Mouse (Mus musculus) testis, adult 2 months (tissue): ENCODE measurements around the gene Camkk2. TPM values are rescaled to one million over a fixed set of nuclear protein-coding genes. Genes with fewer than 3 reads are reported as not detected.

ENCODE experiments used
- H3K27ac ChIP-seq: fragments of 200-500 bp; 2 replicates; pipeline ENCODE4 v1.5.1; 2012; ENCODE audit warnings: low read depth, low read length; ENCODE audit not compliant: control insufficient read depth, insufficient read depth
- H3K27me3 ChIP-seq: fragments of 200-500 bp; 2 replicates; pipeline ENCODE4 v1.6.1; 2012; ENCODE audit warnings: mild to moderate bottlenecking, low read length, moderate library complexity; ENCODE audit not compliant: control insufficient read depth, insufficient read depth
- H3K36me3 ChIP-seq: fragments of 200-500 bp; 2 replicates; pipeline ENCODE4 v1.6.1; 2012; ENCODE audit warnings: mild to moderate bottlenecking, low read length; ENCODE audit not compliant: control insufficient read depth, insufficient read depth
- H3K4me1 ChIP-seq: fragments of 200-500 bp; 2 replicates; pipeline ENCODE4 v1.6.1; 2012; ENCODE audit warnings: low read length; ENCODE audit not compliant: control insufficient read depth, insufficient read depth
- H3K4me3 ChIP-seq: fragments of 200-500 bp; 2 replicates; pipeline ENCODE4 v1.5.1; 2012; ENCODE audit warnings: low read depth, mild to moderate bottlenecking, low read length, moderate library complexity, mixed read lengths; ENCODE audit not compliant: control insufficient read depth
- CTCF ChIP-seq: fragments of 200-500 bp; IDR thresholded peaks from 2 replicates; pipeline ENCODE4 v1.5.1; 2012; ENCODE audit warnings: low read depth, mild to moderate bottlenecking, inconsistent platforms, low read length, moderate library complexity; ENCODE audit not compliant: control insufficient read depth, insufficient read depth, insufficient replicate concordance
- POLR2A ChIP-seq: fragments of 200-500 bp; IDR thresholded peaks from 2 replicates; pipeline ENCODE4 v1.6.1; 2012; ENCODE audit warnings: low read depth, mild to moderate bottlenecking, inconsistent platforms, low read length, moderate library complexity; ENCODE audit not compliant: control insufficient read depth
- polyA plus RNA-seq: library from polyadenylated mRNA; depleted of rRNA; stranded (reverse); fragments of >200 nt; gene quantifications from 2 replicates; pipeline ENCODE4 v1.2.3, GENCODE M21; 2012; rRNA removed

Gene Camkk2
- polyA plus RNA-seq, 1 experiment, result 22.3 TPM

DNA sequence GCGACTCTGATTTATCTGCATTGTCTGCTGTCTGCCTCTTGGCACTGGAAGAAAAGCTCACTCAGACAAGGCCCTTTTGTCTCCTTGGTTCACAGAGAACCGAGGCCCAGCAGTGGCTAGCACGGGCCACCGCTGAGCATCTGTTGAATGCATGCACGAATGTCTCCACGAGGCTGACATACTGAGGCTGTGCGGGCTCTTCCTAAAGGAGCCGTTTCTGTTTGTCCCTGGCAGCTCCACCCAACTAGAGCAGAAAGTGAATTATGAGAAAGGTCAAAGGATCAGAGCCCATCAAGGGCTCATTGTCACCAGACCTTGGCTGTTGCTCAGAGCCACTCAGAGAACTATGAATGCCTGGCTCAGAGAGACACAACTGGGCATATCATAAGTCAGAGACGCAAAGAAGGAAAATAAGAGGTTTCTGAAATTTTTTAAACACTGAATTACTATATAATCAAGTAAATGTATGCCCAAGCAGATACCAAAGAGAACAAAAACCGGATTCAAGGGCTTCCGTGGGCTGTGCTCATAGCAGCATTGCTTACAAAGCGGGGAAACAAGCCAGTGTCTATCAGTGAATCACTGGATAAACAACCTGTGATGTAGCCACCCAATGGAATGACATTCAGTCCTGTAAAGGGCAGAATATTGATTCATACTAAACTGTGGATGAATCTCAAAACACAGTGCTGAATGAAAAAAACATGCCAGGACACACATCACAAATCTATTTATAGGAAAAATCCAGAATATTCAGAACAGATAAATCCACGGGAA, 85.6 kb downstream of the Camkk2 start:
- Histone ChIP-seq H3K4me3 (no peak overlapping the region), H3K36me3 (no peaks in the 10 kb centered on the region), H3K27me3 (no peaks in the 10 kb centered on the region), H3K27ac (peak overlapping the region; percentile 2; the same call in 1 of the 2 replicates), H3K4me1 (peaks cover 4% of the 10 kb centered on the region)
- TF ChIP-seq POLR2A, result no peak; the same call in 1 of the 2 replicates
- TF ChIP-seq CTCF, result no peak

DNA sequence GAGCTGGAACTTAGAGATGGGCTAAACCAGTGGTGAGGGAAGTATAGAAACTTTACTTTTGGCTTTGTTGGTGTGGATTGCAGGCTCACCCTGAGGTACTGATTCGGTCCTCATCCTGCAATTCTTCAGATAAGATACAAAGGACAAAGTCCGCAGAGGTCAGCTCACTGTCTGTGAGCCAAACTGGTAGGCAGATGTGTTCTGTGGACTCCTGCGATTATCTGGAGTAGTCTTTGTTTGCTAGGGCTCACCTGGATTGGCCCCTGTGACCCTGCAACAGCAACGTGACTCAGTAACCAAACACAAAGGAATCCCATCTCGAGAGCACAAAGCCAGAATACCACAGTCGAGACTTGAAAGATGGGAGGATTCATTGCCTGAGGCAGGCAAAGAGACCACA, 88.7 kb downstream of the Camkk2 start:
- Histone ChIP-seq H3K36me3 (no peaks in the 10 kb centered on the region), H3K4me3 (no peak overlapping the region), H3K4me1 (no peaks in the 10 kb centered on the region), H3K27ac (no peak overlapping the region), H3K27me3 (no peaks in the 10 kb centered on the region)
- TF ChIP-seq POLR2A (no peak), CTCF (no peak)

- TF ChIP-seq CTCF, result no peak
- no peak for TF ChIP-seq POLR2A
These were observed 90.1 kb downstream of the Camkk2 start for GRCm38 (mm10) chr5:122689153-122689552.

GRCm38 (mm10) chr5:122687391-122687790, 91.8 kb downstream of the Camkk2 start:
- H3K27me3 ChIP-seq, result no peaks in the 10 kb centered on the region
- H3K27ac ChIP-seq, result no peak overlapping the region
- H3K4me3 ChIP-seq, result no peak overlapping the region
- H3K4me1 ChIP-seq, result no peaks in the 10 kb centered on the region
- TF ChIP-seq CTCF (no peak), POLR2A (no peak)
- H3K36me3 ChIP-seq, result no peaks in the 10 kb centered on the region

More at GRCm38 (mm10) chr5:122689153-122689552, 90.1 kb downstream of the Camkk2 start:
- H3K27ac ChIP-seq, result no peak overlapping the region
- H3K4me3 ChIP-seq, result no peak overlapping the region
- H3K27me3 ChIP-seq, result no peaks in the 10 kb centered on the region
- no peaks in the 10 kb centered on the region for H3K36me3 ChIP-seq
- H3K4me1 ChIP-seq, result no peaks in the 10 kb centered on the region

- H3K4me3 ChIP-seq, result no peak overlapping the region
- H3K36me3 ChIP-seq, result no peaks in the 10 kb centered on the region
- H3K27me3 ChIP-seq, result no peaks in the 10 kb centered on the region
- no peaks in the 10 kb centered on the region; the same call in 1 of the 2 replicates for H3K4me1 ChIP-seq
- TF ChIP-seq CTCF, result no peak
- H3K27ac ChIP-seq, result no peak overlapping the region
These were observed 95.3 kb downstream of the Camkk2 start for GRCm38 (mm10) chr5:122683926-122684325.

DNA sequence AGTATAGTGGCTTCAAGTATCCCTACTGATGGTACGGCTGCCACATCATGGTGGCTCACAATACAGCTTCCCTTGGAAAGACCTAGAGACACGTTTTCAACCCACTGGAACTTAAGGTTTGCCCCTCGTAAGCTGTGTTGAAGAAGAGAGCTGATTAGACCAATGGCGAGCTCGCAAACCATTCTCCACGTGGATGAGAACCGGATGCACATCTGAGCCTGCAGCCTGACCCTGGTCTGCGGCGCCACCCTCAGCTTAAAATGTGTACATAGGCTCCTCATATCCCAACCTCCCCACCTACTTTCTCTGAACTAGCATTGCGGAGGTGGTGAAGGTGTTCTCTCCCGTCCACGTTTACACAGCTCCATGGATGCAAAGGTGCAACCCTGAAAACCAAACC, 97.9 kb downstream of the Camkk2 start:
- Histone ChIP-seq H3K27ac (no peak overlapping the region), H3K36me3 (no peaks in the 10 kb centered on the region), H3K4me3 (no peak overlapping the region; the same call in 1 of the 2 replicates), H3K27me3 (no peaks in the 10 kb centered on the region), H3K4me1 (no peaks in the 10 kb centered on the region; the same call in 1 of the 2 replicates)
- 0 out of 2 replicates have a peak, but pooled peaks have one; percentile 7 for TF ChIP-seq CTCF
- TF ChIP-seq POLR2A, result no peak

Other genes starting within 250 kb of the Camkk2 start
- 21.6 and 30.8 TPM in 2 replicates for gene Ift81, start 164.9 kb downstream of the Camkk2 start, polyA plus RNA-seq
- 5.0 and 6.7 TPM in 2 replicates for gene P2rx7, start 135.5 kb downstream of the Camkk2 start, polyA plus RNA-seq
- 7.8 and 9.0 TPM in 2 replicates for gene P2rx4, start 71.9 kb downstream of the Camkk2 start, polyA plus RNA-seq
- gene Anapc5, start 41.9 kb upstream of the Camkk2 start, polyA plus RNA-seq, result 109 and 115 TPM in 2 replicates
- gene Rnf34, start 70.6 kb upstream of the Camkk2 start, polyA plus RNA-seq, result 23.2 and 27.3 TPM in 2 replicates
- gene Kdm2b, start 210.4 kb upstream of the Camkk2 start, polyA plus RNA-seq, result 48.7 and 50.9 TPM in 2 replicates
- 68.0 and 71.3 TPM in 2 replicates for gene Orai1, start 235.7 kb upstream of the Camkk2 start, polyA plus RNA-seq